Mouse (Mus musculus) spleen, adult 10 weeks (tissue): ENCODE measurements around the gene Gm5580. TPM values are rescaled to one million over a fixed set of nuclear protein-coding genes. Genes with fewer than 3 reads are reported as not detected.

ENCODE experiments used
- polyA plus RNA-seq: library from polyadenylated mRNA; stranded (reverse); fragments of 350-450 nt; fragmentation: Illumina TruSeq; extraction: RNeasy Lipid Tissue Mini Kit (QIAGEN cat#74804); gene quantifications from one replicate; pipeline ENCODE4 v1.2.3, GENCODE M21; 2015; ENCODE audit warnings: low replicate concordance; ENCODE audit not compliant: insufficient read depth

Gene Gm5580
- polyA plus RNA-seq = not detected

DNA sequence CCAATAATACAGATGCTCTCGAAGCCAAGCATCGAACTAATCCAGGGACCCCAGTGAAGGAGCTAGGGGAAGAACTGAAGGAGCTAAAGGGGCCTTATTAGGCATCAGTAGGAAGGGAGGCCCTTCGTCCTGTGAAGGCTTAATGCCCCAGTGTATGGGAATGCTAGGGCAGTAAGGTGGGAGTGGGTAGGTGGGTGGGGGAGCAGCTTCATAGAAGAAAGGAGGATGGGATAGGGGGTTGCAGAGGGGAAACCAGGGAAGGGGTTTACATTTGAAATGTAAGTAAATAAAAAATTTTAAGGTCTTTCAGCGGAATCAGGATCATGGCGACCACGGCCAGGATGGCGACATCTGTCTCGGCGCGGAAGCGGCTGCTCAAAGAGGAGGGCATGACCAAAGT lies at the start of gene Gm5580:
Gene Gm5580, plus strand, starts transcription at position 301 of the 400 bp plus-strand sequence.

DNA sequence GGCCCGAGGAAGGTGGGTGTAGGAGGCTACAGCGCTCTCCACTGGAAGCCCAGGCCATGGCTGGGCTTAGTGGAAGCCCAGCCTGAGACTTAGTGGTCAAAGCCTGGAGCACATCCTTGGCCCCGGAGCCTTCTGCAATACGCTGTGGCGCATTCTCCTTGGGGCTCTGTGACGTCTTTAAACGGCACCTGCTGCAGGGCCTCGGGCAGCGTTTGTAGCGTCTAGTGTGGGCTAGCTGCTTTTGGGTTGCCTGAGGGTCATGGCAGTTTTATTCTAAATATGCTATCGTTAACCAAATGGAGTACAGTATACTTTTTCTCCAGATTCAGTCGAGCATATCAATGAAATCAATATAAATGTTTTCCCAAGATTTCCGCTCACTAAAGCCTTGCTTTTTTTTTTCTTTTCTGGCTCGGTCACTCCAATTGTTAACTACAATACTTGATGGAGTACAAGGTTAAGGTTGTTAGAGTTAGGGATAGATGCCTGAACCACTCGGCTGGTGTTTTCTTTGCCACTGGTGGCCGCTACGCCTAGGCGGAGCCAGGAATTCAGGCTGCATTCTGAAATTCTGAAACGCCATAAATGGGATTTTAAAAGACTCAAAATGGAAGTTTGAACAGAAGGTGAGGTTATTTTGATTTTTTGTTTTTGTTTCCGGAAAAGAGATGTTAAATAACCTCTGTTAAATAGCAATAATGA lies 44.5 kb upstream of the Gm5580 start, which contains the start of gene Olfr212:
Gene Olfr212, plus strand, starts transcription at position 215 of the 702 bp plus-strand sequence.

DNA sequence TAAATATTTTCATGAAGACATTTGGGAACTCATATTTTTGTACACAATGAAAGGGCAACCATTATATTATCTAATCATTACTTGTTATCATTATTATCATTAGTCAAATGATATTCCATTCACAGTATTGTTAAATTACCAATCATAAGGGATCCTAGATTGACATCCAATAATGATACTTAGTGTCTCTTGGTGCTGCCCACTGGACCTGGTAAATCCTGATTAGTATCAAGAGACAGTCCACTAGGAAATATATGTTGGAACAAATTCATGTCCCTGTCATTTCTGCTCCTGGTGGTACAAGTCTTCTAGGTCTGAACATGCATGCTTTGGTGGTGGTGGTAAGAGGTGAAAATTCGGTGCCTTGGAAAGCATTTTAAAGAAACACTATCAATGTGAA lies 12.8 kb upstream of the Gm5580 start, which contains the start of gene Olfr213:
Gene Olfr213, plus strand, starts transcription at position 301 of the 400 bp plus-strand sequence.

DNA sequence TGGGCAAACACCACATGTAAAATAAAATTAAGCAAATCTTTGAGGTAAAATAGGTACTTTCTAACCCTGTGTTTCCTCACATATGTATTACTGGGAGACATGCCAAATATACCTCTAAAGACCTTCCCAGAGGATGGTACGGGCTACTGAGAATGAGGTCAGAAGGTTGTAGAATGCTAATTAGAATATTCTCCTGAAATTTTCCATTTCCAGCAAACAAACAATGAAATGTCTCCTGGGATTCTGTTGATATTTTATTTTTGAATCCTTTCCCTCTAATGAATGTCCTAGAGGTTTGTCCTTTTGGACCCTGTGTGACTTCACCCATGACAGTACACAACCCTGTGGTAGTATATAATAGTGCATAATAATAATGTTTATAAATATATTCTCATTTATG lies 3.0 kb downstream of the Gm5580 start, which contains the start of gene Olfr214:
Gene Olfr214, plus strand, starts transcription at position 301 of the 400 bp plus-strand sequence.

DNA sequence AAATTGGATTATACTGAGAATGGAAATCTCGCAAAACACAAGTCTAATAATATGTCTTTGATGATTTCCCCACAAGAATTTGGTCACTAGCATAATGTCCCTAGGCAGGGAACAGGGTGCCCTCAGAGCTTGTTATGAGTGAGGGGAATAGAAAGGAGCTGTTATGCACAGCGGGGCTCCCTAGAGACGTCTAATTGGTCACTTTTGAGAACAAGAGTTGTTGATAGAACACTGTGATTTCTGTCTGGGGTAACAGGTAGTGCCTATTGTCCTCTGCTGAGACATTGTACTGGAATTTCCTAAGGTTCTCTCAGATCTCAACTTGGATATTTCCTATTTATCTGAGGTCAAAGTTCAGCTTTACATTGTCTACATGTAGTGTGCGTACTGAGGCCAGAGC lies 33.2 kb downstream of the Gm5580 start, which contains the start of gene Olfr215:
Gene Olfr215, minus strand, starts transcription at position 101 of the 400 bp plus-strand sequence.

Other genes starting within 250 kb of the Gm5580 start
- 33.9 TPM for gene March8, start 213.1 kb upstream of the Gm5580 start, polyA plus RNA-seq
- gene Alox5, start 90.0 kb upstream of the Gm5580 start, polyA plus RNA-seq = 2.6 TPM
- not detected for gene Olfr211, start 62.0 kb upstream of the Gm5580 start, polyA plus RNA-seq
- gene Olfr212, start 44.6 kb upstream of the Gm5580 start, polyA plus RNA-seq = not detected
- not detected for gene Olfr213, start 12.7 kb upstream of the Gm5580 start, polyA plus RNA-seq
- gene Olfr214, start 3.1 kb downstream of the Gm5580 start, polyA plus RNA-seq = not detected
- not detected for gene Olfr215, start 33.1 kb downstream of the Gm5580 start, polyA plus RNA-seq
- 43.1 TPM for gene Zfp422, start 77.9 kb downstream of the Gm5580 start, polyA plus RNA-seq
- gene Depp1, start 99.5 kb downstream of the Gm5580 start, polyA plus RNA-seq = 2.1 TPM
- gene Rassf4, start 122.8 kb downstream of the Gm5580 start, polyA plus RNA-seq = 55.4 TPM
- gene Tmem72, start 165.8 kb downstream of the Gm5580 start, polyA plus RNA-seq = 0.06 TPM